Mouse (Mus musculus) spleen, adult 2 months (tissue): ENCODE results near the gene Asic2. TPM values are rescaled to one million over a fixed set of nuclear protein-coding genes. Genes with fewer than 3 reads are reported as not detected.

ENCODE experiments used
- DNase-seq, 2 experiments: peaks; one replicate each; pipeline versions ENCODE4 v3.0.0 to v3.0.0-alpha.2; 2012 to 2021; ENCODE audit warnings: low spot score in 2 of 2, low read depth in 1 of 2
- H3K27ac ChIP-seq: fragments of 200-500 bp; 2 replicates; pipeline ENCODE4 v1.5.1; 2012; ENCODE audit warnings: low read length, inconsistent platforms; ENCODE audit not compliant: insufficient read depth
- H3K27me3 ChIP-seq: fragments of 200-500 bp; 2 replicates; pipeline ENCODE4 v1.6.1; 2012; ENCODE audit warnings: mild to moderate bottlenecking, moderate library complexity, low read length, inconsistent platforms; ENCODE audit not compliant: control insufficient read depth, insufficient read depth
- H3K36me3 ChIP-seq: fragments of 200-500 bp; 2 replicates; pipeline ENCODE4 v1.6.1; 2012; ENCODE audit warnings: mild to moderate bottlenecking, low read length, inconsistent platforms; ENCODE audit not compliant: control insufficient read depth, insufficient read depth
- H3K4me1 ChIP-seq: fragments of 200-500 bp; 2 replicates; pipeline ENCODE4 v1.6.1; 2011; ENCODE audit warnings: inconsistent platforms; ENCODE audit not compliant: control insufficient read depth, insufficient read depth, insufficient read length
- H3K4me3 ChIP-seq: fragments of 200-500 bp; 2 replicates; pipeline ENCODE4 v1.5.1; 2011; ENCODE audit warnings: mild to moderate bottlenecking, inconsistent platforms; ENCODE audit not compliant: insufficient read depth, insufficient read length; ENCODE audit errors: extremely low read depth
- CTCF ChIP-seq: fragments of 200-500 bp; IDR thresholded peaks from 2 replicates; pipeline ENCODE4 v1.5.1; 2011; ENCODE audit warnings: mild to moderate bottlenecking, inconsistent platforms; ENCODE audit not compliant: insufficient read depth, insufficient read length, insufficient replicate concordance; ENCODE audit errors: extremely low read depth
- POLR2A ChIP-seq: fragments of 200-500 bp; IDR thresholded peaks from 2 replicates; pipeline ENCODE4 v1.6.1; 2011; ENCODE audit warnings: low read depth, low read length, inconsistent platforms
- WGBS: fragments of 180-500 bp; shearing (Covaris S2); methylation state at CpG from one replicate; pipeline ENCODE4 v1.1.7; 2018; 5-methylcytosine and 5-hydroxymethylcytosine counted together
- polyA plus RNA-seq: library from polyadenylated mRNA; depleted of rRNA; stranded (reverse); fragments of >200 nt; gene quantifications from 2 replicates; pipeline ENCODE4 v1.2.3, GENCODE M21; 2012

The Asic2 gene
- polyA plus RNA-seq, 1 experiment: 0.46 TPM

GRCm38 (mm10) chr11:81032151-81032550 is 936.1 kb downstream of the Asic2 start:
- 80% methylated on average over 3 of the region's 3 CpGs for WGBS
- no peak overlapping the region for H3K4me3 ChIP-seq
- TF ChIP-seq POLR2A: no peak
- no peak for TF ChIP-seq CTCF
- no peaks in the 10 kb centered on the region for H3K27me3 ChIP-seq
- H3K27ac ChIP-seq: no peak overlapping the region
- H3K4me1 ChIP-seq: no peaks in the 10 kb centered on the region
- no peak for DNase-seq
- no peaks in the 10 kb centered on the region for H3K36me3 ChIP-seq

GRCm38 (mm10) chr11:81014776-81015175 is 953.5 kb downstream of the Asic2 start:
- DNase-seq: no peak
- no peak overlapping the region for H3K27ac ChIP-seq
- H3K4me3 ChIP-seq: no peak overlapping the region
- H3K4me1 ChIP-seq: no peaks in the 10 kb centered on the region
- no peak for TF ChIP-seq CTCF
- no peak for TF ChIP-seq POLR2A
- 95% methylated on average over 8 of the region's 8 CpGs for WGBS
- no peaks in the 10 kb centered on the region for H3K27me3 ChIP-seq
- H3K36me3 ChIP-seq: no peaks in the 10 kb centered on the region

GRCm38 (mm10) chr11:81013501-81013900 is 954.8 kb downstream of the Asic2 start:
- H3K27me3 ChIP-seq: no peaks in the 10 kb centered on the region
- no peak for DNase-seq
- WGBS: 95% methylated on average over 6 of the region's 6 CpGs
- H3K4me3 ChIP-seq: no peak overlapping the region
- TF ChIP-seq CTCF: no peak
- no peaks in the 10 kb centered on the region for H3K36me3 ChIP-seq
- no peaks in the 10 kb centered on the region for H3K4me1 ChIP-seq
- H3K27ac ChIP-seq: no peak overlapping the region

GRCm38 (mm10) chr11:81010766-81011165 is 957.5 kb downstream of the Asic2 start:
- WGBS: 51% methylated on average over 7 of the region's 7 CpGs
- no peak for TF ChIP-seq POLR2A
- no peak for TF ChIP-seq CTCF
- Histone ChIP-seq H3K36me3 (no peaks in the 10 kb centered on the region), H3K4me1 (no peaks in the 10 kb centered on the region), H3K4me3 (no peak overlapping the region), H3K27me3 (no peaks in the 10 kb centered on the region), H3K27ac (no peak overlapping the region)
- no peak for DNase-seq

GRCm38 (mm10) chr11:81009366-81009765 is 958.9 kb downstream of the Asic2 start:
- no peaks in the 10 kb centered on the region for H3K27me3 ChIP-seq
- no peak for DNase-seq
- no peak overlapping the region for H3K4me3 ChIP-seq
- H3K27ac ChIP-seq: no peak overlapping the region
- no peaks in the 10 kb centered on the region for H3K4me1 ChIP-seq
- TF ChIP-seq POLR2A: no peak
- no peak for TF ChIP-seq CTCF
- H3K36me3 ChIP-seq: no peaks in the 10 kb centered on the region
- WGBS: 89% methylated on average over 12 of the region's 12 CpGs

- Histone ChIP-seq H3K27ac (no peak overlapping the region), H3K36me3 (no peaks in the 10 kb centered on the region), H3K27me3 (no peaks in the 10 kb centered on the region), H3K4me1 (no peaks in the 10 kb centered on the region), H3K4me3 (no peak overlapping the region)
- no peak for DNase-seq
- no peak for TF ChIP-seq CTCF
- no peak for TF ChIP-seq POLR2A
- WGBS: 67% methylated on average over 2 of the region's 2 CpGs
Measured at GRCm38 (mm10) chr11:81005831-81006230, 962.4 kb downstream of the Asic2 start.

DNA sequence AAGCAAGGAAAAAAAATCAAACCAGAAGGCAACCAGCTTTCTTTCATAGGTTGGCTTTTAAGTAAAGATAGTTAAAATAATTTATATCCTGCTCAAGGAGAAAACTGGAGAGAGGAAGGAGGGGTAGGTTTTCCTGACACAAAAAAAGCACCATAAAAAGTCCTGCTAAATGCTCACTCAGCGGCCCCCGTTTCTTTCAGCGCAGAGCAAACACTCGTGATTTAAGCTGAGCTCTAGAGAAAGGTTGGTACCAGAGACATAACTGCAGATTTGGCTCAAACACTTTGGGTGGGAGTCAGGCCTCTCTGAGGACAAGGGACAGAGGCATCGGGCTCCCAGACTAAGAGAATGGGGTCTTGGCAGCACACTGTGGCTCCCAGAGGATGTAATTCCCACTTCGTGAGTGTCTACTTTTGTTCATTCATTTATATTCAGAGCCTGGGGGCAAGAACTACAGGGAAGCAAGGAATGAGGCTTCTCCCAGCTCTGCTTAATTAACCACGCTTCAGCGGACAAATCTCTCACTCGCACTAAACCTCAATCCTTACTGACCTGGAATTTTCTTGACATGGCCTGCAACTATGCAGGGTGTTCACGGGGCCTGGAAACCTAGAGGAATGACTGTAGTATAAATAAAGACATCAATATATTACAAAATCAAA is 965.4 kb downstream of the Asic2 start:
- TF ChIP-seq CTCF (no peak), POLR2A (no peak)
- WGBS: 90% methylated on average over 10 of the region's 10 CpGs
- H3K36me3 ChIP-seq: no peaks in the 10 kb centered on the region

More for the DNA sequence above, 965.4 kb downstream of the Asic2 start:
- Histone ChIP-seq H3K27me3 (no peaks in the 10 kb centered on the region), H3K27ac (no peak overlapping the region), H3K4me1 (no peaks in the 10 kb centered on the region), H3K4me3 (no peak overlapping the region)
- DNase-seq: no peak
